Mouse (Mus musculus): ENCODE data around the gene Ldlrap1.

GRCm38 (mm10) chr4:134700911-134701310, 66.9 kb downstream of the Ldlrap1 start:
- TF ChIP-seq CTCF (conservative IDR thresholded peaks at IDR 0.05 in 1 of 2, IDR thresholded peaks at IDR 0.05 in 1 of 2; ENCODE audit: low read depth in 2 of 2, low read length in 2 of 2) (no peak), POLR2AphosphoS2 (IDR thresholded peaks at IDR 0.05; ENCODE audit: low read depth, low read length) (no peak)

Measured in CH12.LX (cell line).